In the genomic region with DNA sequence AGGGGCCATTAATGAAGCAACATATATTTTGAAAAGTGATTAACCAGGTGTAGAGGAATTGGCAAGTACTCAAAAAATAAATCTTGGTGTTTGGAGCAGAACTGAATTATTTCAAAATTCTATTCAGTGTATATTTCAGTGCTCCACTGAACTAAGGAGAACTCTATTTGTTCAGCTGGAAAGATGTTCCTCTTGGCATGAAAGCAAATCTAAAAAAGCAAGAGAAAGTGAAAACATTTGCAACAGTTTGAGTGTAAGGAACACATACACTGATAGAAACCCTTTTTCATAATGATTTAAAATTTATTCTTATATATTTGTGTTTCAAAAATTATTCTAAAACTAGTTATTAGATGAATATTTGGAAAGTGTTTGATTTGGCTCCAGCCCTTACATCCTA, we compare ENCODE assay signal across 26 mouse cellular contexts.
DNase-seq lines count a peak whose midpoint lies in the region; ATAC-seq lines count a peak whose summit lies in the region.
"Had no signal": no experiment of that assay in that cellular context is flagged by ENCODE, and none has a peak within 500 bp of the region (broad histone marks: within the 10 kb centered on the region; RNA-seq: fewer than 3 reads in every experiment).

No protein-coding gene starts in this region.

- H3K9ac ChIP-seq in embryonic facial prominence, embryonic 14.5 days (ENCODE audit: low read depth, low read length) = no peak overlapping the region
- no peak overlapping the region for H3K9ac ChIP-seq in midbrain, embryonic 14.5 days (replicated peaks; ENCODE audit: low read length)
- H3K9ac ChIP-seq: embryonic facial prominence, embryonic 13.5 days; forebrain, embryonic 13.5 days; forebrain, embryonic 15.5 days; forebrain, postnatal 0 days had no signal

- H3K4me3 ChIP-seq in embryonic facial prominence, embryonic 14.5 days (ENCODE audit: low read depth, low read length) = no peak overlapping the region
- H3K4me3 ChIP-seq in embryonic facial prominence, embryonic 10.5 days = no peak overlapping the region
- no peak overlapping the region for H3K4me3 ChIP-seq in midbrain, embryonic 14.5 days (replicated peaks; ENCODE audit: low read depth, low read length)
- no peak overlapping the region for H3K4me3 ChIP-seq in midbrain, embryonic 10.5 days
- H3K4me3 ChIP-seq: embryonic facial prominence, embryonic 13.5 days; forebrain, embryonic 13.5 days; forebrain, embryonic 15.5 days had no signal

- H3K9me3 ChIP-seq in embryonic facial prominence, embryonic 14.5 days (ENCODE audit: control insufficient read depth, low read length) = 0 out of 2 replicates have a peak, but pooled peaks cover 5% of the 10 kb centered on the region
- H3K9me3 ChIP-seq in embryonic facial prominence, embryonic 10.5 days = no peaks in the 10 kb centered on the region
- no peaks in the 10 kb centered on the region for H3K9me3 ChIP-seq in midbrain, embryonic 14.5 days (ENCODE audit: control insufficient read depth, low read length)
- no peaks in the 10 kb centered on the region for H3K9me3 ChIP-seq in midbrain, embryonic 10.5 days (replicated peaks)
- H3K9me3 ChIP-seq: embryonic facial prominence, embryonic 13.5 days; forebrain, embryonic 13.5 days; forebrain, embryonic 15.5 days; G1E had no signal

- H3K27me3 ChIP-seq in embryonic facial prominence, embryonic 14.5 days (replicated peaks; ENCODE audit: control insufficient read depth, insufficient read depth, low read length) = no peaks in the 10 kb centered on the region
- H3K27me3 ChIP-seq in embryonic facial prominence, embryonic 10.5 days (replicated peaks; ENCODE audit: low read depth, poor library complexity, severe bottlenecking) = no peaks in the 10 kb centered on the region
- no peaks in the 10 kb centered on the region for H3K27me3 ChIP-seq in midbrain, embryonic 14.5 days (ENCODE audit: control insufficient read depth, insufficient read depth, low read length)
- H3K27me3 ChIP-seq in midbrain, embryonic 10.5 days (ENCODE audit: low read depth, poor library complexity, severe bottlenecking) = no peaks in the 10 kb centered on the region
- H3K27me3 ChIP-seq: CH12.LX; embryonic facial prominence, embryonic 13.5 days; forebrain, embryonic 13.5 days; forebrain, embryonic 15.5 days; Patski had no signal

- peak; percentile 57; the same call in 1 of the 2 replicates for ATAC-seq in embryonic facial prominence, embryonic 14.5 days (ENCODE audit: low read depth)
- no peak for ATAC-seq in midbrain, embryonic 14.5 days (ENCODE audit: low FRiP score, low TSS enrichment)
- ATAC-seq: activated CD4-positive, CD25-positive, alpha-beta regulatory T cell, adult 4 months; CD4-positive, CD25-positive, alpha-beta regulatory T cell, adult 4 months; forebrain, embryonic 13.5 days; forebrain, embryonic 15.5 days; forebrain, postnatal 0 days; Patski had no signal

- 0 out of 2 replicates have a peak, but pooled peaks cover 3% of the 10 kb centered on the region for H3K4me1 ChIP-seq in embryonic facial prominence, embryonic 14.5 days (ENCODE audit: control insufficient read depth, insufficient read depth, low read length)
- H3K4me1 ChIP-seq in embryonic facial prominence, embryonic 10.5 days = no peaks in the 10 kb centered on the region
- no peaks in the 10 kb centered on the region for H3K4me1 ChIP-seq in midbrain, embryonic 14.5 days (ENCODE audit: control insufficient read depth, insufficient read depth, low read length)
- no peaks in the 10 kb centered on the region for H3K4me1 ChIP-seq in midbrain, embryonic 10.5 days
- H3K4me1 ChIP-seq: forebrain, embryonic 13.5 days; forebrain, embryonic 15.5 days had no signal

- no peak overlapping the region; the same call in 1 of the 2 replicates for H3K27ac ChIP-seq in embryonic facial prominence, embryonic 14.5 days (replicated peaks; ENCODE audit: low read depth, low read length)
- H3K27ac ChIP-seq in embryonic facial prominence, embryonic 10.5 days (replicated peaks) = no peak overlapping the region
- no peak overlapping the region for H3K27ac ChIP-seq in midbrain, embryonic 14.5 days (replicated peaks; ENCODE audit: low read depth, low read length)
- no peak overlapping the region for H3K27ac ChIP-seq in midbrain, embryonic 10.5 days (replicated peaks)
- H3K27ac ChIP-seq: embryonic facial prominence, embryonic 13.5 days; forebrain, embryonic 13.5 days; forebrain, embryonic 15.5 days had no signal

- no peak overlapping the region for H3K4me2 ChIP-seq in embryonic facial prominence, embryonic 14.5 days (ENCODE audit: low read depth, low read length)
- H3K4me2 ChIP-seq in midbrain, embryonic 14.5 days (ENCODE audit: low read length) = no peak overlapping the region
- H3K4me2 ChIP-seq: embryonic facial prominence, embryonic 13.5 days; forebrain, embryonic 13.5 days; forebrain, embryonic 15.5 days had no signal

- H3K36me3 ChIP-seq in embryonic facial prominence, embryonic 14.5 days (ENCODE audit: control insufficient read depth, insufficient read depth, low read length) = no peaks in the 10 kb centered on the region
- no peaks in the 10 kb centered on the region for H3K36me3 ChIP-seq in embryonic facial prominence, embryonic 10.5 days (replicated peaks)
- no peaks in the 10 kb centered on the region for H3K36me3 ChIP-seq in midbrain, embryonic 14.5 days (ENCODE audit: control insufficient read depth, insufficient read depth, low read length)
- no peaks in the 10 kb centered on the region for H3K36me3 ChIP-seq in midbrain, embryonic 10.5 days
- H3K36me3 ChIP-seq: embryonic facial prominence, embryonic 13.5 days; forebrain, embryonic 15.5 days; G1E had no signal

- DNase-seq in embryonic facial prominence, embryonic 14.5 days (ENCODE audit: low spot score) = no peak
- DNase-seq in embryonic facial prominence, embryonic 10.5 days (ENCODE audit: low spot score) = no peak
- DNase-seq in midbrain, embryonic 14.5 days = peak; percentile 1
- no peak for DNase-seq in midbrain, embryonic 10.5 days (ENCODE audit: low spot score)
- peak; percentile 57 for DNase-seq in adipocyte (ENCODE audit: low spot score)
- peak; percentile 2 for DNase-seq in mesoderm, embryonic 11.5 days (ENCODE audit: low read depth, low spot score)
- DNase-seq in adrenal gland, adult 18-20 months (ENCODE audit: low spot score in 2 of 2) = no peak
- no peak for DNase-seq in right cerebral cortex, postnatal 4 days
- DNase-seq: adrenal gland, adult 8-10 months; adrenal gland, postnatal 14 days; adrenal gland, postnatal 36 days; B cell, adult 2 months; cerebellum, adult 11-12 months; cerebellum, adult 2 months; cerebellum, adult 9-10 months; cerebellum, postnatal 10 days; cerebellum, postnatal 25 days; forebrain, postnatal 0 days had no signal

Comparison
In these comparisons a context has a peak if more than half of its experiments do, and no peak if none do; other contexts are left out.
1. DNase-seq: peak in midbrain, embryonic 14.5 days (single experiment), adipocyte (single experiment) and mesoderm, embryonic 11.5 days (single experiment); none in embryonic facial prominence, embryonic 14.5 days (single experiment), embryonic facial prominence, embryonic 10.5 days (single experiment), midbrain, embryonic 10.5 days (single experiment), adrenal gland, adult 18-20 months (0 of 2) and right cerebral cortex, postnatal 4 days (single experiment).